Mouse (Mus musculus) telencephalon, adult 2 months (tissue): ENCODE data around the gene Olfr1269.

Experiments used
- DNase-seq: peaks from one replicate; pipeline ENCODE4 v3.0.0-alpha.2; 2011; ENCODE audit warnings: low read depth, low spot score

The Olfr1269 gene

GRCm38 (mm10) chr2:90121312-90121711 lies at the start of gene Olfr1269:
Gene Olfr1269 (minus strand): TSS chr2:90121412.
- no peak for DNase-seq

DNA sequence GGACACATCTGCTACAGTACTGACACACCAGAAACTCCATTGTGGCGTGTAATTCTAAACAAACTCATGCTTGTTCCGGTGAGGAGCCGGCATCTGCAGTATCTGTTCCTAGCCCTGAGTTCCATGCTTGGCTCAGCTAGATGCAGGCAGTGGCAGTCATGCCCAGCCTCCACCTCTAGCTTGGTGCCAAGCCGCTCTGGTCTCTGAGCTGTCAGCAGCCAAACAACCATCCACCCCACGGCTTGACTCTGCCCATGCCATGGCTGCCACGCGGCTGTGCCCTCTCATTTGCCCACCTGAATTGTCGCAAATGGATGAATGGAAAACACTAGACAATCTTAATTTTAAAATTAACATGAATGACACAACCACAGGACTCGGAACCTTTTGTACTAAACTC lies 32.7 kb upstream of the Olfr1269 start:
- no peak for DNase-seq

GRCm38 (mm10) chr2:90152991-90153390 lies 31.8 kb upstream of the Olfr1269 start, which contains the start of gene Olfr1270:
Gene Olfr1270 (minus strand): TSS chr2:90153091.
- no peak for DNase-seq

DNA sequence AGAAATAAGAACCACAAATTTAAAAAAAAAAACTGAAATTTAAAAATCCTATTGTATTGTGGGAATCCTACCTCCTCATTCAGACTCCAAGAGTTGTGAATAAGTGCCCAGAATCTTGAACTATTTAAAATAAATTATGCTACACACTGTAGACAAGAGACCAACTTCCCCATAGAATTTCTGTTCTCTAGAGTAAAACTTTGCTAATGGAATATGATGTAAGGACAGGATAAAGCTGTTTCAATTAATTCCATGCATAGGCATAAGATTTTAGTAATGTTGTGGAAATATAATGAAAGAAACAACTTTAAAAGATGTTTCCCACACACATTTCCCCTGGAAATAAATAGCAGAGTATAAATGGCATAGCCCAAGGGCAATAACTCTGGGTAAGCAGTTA lies 21.0 kb upstream of the Olfr1269 start, which contains the start of gene Olfr32:
TSS of gene Olfr32 (minus strand) at position 101 of the 400 bp plus-strand sequence.
- no peak for DNase-seq

DNA sequence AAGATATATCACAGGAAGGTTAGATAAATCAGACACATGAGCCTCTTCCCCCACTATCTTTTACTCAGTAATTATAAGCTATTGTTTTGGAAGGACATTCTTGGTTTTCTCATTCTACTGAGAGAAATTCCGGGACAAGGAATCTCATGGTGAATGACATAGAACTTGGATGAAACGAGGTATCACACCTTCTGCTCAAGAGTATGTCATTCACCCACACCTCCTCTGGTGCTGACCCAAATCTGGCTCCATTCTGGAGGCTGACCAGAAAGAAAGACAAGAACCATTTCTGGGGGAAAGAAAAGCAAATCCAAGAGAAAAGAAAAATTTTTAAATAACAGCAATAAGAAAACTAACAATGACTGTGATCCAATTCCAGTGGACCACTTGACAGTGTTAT lies 51.1 kb downstream of the Olfr1269 start:
- no peak for DNase-seq
